14 mouse cellular contexts compared by ENCODE assay signal in genomic region chr15:31393402-31393801, GRCm38 (mm10). TPM values are rescaled to one million over a fixed set of nuclear protein-coding genes. Genes with fewer than 3 reads are reported as not detected.
DNase-seq lines count a peak whose midpoint lies in the region.
"Had no signal": no experiment of that assay in that cellular context is flagged by ENCODE, and none has a peak within 500 bp of the region (broad histone marks: within the 10 kb centered on the region; RNA-seq: fewer than 3 reads in every experiment).

No protein-coding gene starts in this region.

- peak; percentile 7 for DNase-seq in cerebellum, adult 9-11 months
- DNase-seq in cerebellum, postnatal 10 days: no peak
- peak; percentile 79 for DNase-seq in left cerebral cortex, adult 11 months (ENCODE audit: low spot score)
- no peak for DNase-seq in left cerebral cortex, postnatal 4 days
- peak; percentile 86 for DNase-seq in layer of hippocampus, adult 9-11 months
- DNase-seq in right cerebral cortex, postnatal 10 days (ENCODE audit: low spot score in 2 of 2): peak; percentile 49 to 76
- DNase-seq in lung, postnatal 14 days: no peak
- DNase-seq in liver: no peak
- DNase-seq: adrenal gland, adult 8-10 months; cerebellum, adult 11 months; cerebellum, postnatal 36 days; gastrocnemius, postnatal 36 days; kidney, adult 2 months; liver, embryonic 13.5 days had no signal

- intact Hi-C loops in left cerebral cortex, postnatal 4 days (cut with DNase I): no loop called here

RNA-seq across cellular contexts. Expression of gene Ankrd33b, which starts 25.9 kb away (rescaled TPM):
- 1 to 10 TPM; 1.2 to 1.3 TPM for total RNA-seq in left cerebral cortex, postnatal 4 days (2021)

Comparison
In these comparisons a context has a peak if more than half of its experiments do, and no peak if none do; other contexts are left out.
1. DNase-seq: peak in cerebellum, adult 9-11 months (single experiment), left cerebral cortex, adult 11 months (single experiment), layer of hippocampus, adult 9-11 months (single experiment) and right cerebral cortex, postnatal 10 days (2 of 2); none in cerebellum, postnatal 10 days (0 of 2), left cerebral cortex, postnatal 4 days (single experiment), lung, postnatal 14 days (single experiment) and liver (single experiment).